Mouse (Mus musculus) cortical plate, adult 2 months (tissue): ENCODE measurements around the gene Btnl1.

Experiments
- CTCF ChIP-seq: fragments of 200-500 bp; IDR thresholded peaks from 2 replicates; pipeline ENCODE4 v1.5.1; 2011; ENCODE audit warnings: mild to moderate bottlenecking, control low read depth, low read length; ENCODE audit not compliant: insufficient read depth; ENCODE audit errors: extremely low read depth
- POLR2A ChIP-seq: fragments of 200-500 bp; IDR thresholded peaks from 2 replicates; pipeline ENCODE4 v1.6.1; 2011; ENCODE audit warnings: mild to moderate bottlenecking, low read length, control low read depth; ENCODE audit not compliant: insufficient read depth; ENCODE audit errors: extremely low read depth

- TF ChIP-seq CTCF (no peak), POLR2A (no peak)
Observed at GRCm38 (mm10) chr17:34384699-34385098, 7.8 kb downstream of the Btnl1 start.
